Mouse (Mus musculus): ENCODE results near the gene Mnat1. TPM values are rescaled to one million over a fixed set of nuclear protein-coding genes. Genes with fewer than 3 reads are reported as not detected.

Gene Mnat1
- polyA plus RNA-seq, 1 experiment from 2014 or later, result 51.6 TPM

DNA sequence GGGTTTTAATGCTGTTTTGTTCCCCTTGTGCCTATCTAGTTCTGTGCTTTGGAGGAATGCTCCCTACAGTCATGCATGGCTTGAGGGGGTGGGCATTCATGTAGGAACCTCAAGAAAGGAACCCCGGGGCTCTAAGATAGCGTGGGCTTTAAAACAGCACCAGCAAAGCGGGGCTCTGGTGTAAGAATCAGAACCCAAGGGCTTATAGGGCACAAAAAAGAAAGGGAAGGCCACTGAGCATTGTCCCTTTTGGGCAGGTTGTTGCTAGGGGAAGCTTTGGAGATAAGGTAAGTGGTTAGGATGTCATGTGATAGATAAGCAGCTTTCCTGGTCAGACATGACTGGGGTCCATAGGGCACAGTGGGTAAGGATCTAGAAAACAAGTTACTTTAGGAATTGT is 165.1 kb downstream of the Mnat1 start:
- no peak for ATAC-seq (ENCODE audit: insufficient number of reproducible peaks, low FRiP score, low TSS enrichment, low read depth)
- Histone ChIP-seq H3K36me3 (ENCODE audit: control insufficient read depth, insufficient read depth, low read length) (no peaks in the 10 kb centered on the region), H3K9ac (ENCODE audit: low read length) (no peak overlapping the region), H3K4me1 (ENCODE audit: control insufficient read depth, insufficient read depth, low read length) (peaks cover 6% of the 10 kb centered on the region; the same call in 1 of the 2 replicates), H3K9me3 (ENCODE audit: control insufficient read depth, low read length) (no peaks in the 10 kb centered on the region), H3K4me3 (ENCODE audit: low read depth, low read length) (no peak overlapping the region), H3K4me2 (ENCODE audit: low read depth, severe bottlenecking) (no peak overlapping the region), H3K27ac (replicated peaks; ENCODE audit: low read depth, low read length) (no peak overlapping the region), H3K27me3 (ENCODE audit: control insufficient read depth, insufficient read depth, low read length) (no peaks in the 10 kb centered on the region)
- no peak for DNase-seq (ENCODE audit: low spot score)
- 98% methylated on average over 3 of the region's 3 CpGs for WGBS

DNA sequence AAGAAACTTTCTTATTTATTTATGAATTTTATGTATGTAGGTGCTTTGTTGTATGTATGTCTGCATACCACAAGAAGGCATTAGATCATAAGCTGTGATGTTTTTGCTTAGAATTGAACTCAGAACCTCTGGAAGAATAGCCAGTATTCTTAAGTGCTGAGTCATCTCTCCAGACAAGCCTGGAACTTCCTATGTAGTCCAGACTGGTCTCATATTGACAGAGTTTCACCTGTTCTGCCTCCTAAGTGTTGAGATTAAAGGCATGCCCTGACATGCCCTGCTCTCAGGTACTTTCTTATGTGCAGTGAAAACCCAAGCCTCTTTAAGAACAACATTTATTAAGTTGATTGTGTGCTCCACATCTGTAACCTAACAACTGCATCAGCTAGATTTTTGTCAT is 171.4 kb downstream of the Mnat1 start:
- Histone ChIP-seq H3K9me3 (ENCODE audit: control insufficient read depth, low read length) (no peaks in the 10 kb centered on the region), H3K9ac (ENCODE audit: low read length) (no peak overlapping the region), H3K4me1 (ENCODE audit: control insufficient read depth, insufficient read depth, low read length) (no peaks in the 10 kb centered on the region), H3K27me3 (ENCODE audit: control insufficient read depth, insufficient read depth, low read length) (no peaks in the 10 kb centered on the region), H3K36me3 (ENCODE audit: control insufficient read depth, insufficient read depth, low read length) (no peaks in the 10 kb centered on the region; the same call in 1 of the 2 replicates), H3K27ac (replicated peaks; ENCODE audit: low read depth, low read length) (no peak overlapping the region), H3K4me2 (ENCODE audit: low read depth, severe bottlenecking) (no peak overlapping the region), H3K4me3 (ENCODE audit: low read depth, low read length) (no peak overlapping the region)
- no peak for DNase-seq (ENCODE audit: low spot score)
- no peak for ATAC-seq (ENCODE audit: insufficient number of reproducible peaks, low FRiP score, low TSS enrichment, low read depth)

- 88% methylated on average over 11 of the region's 11 CpGs for WGBS
- Histone ChIP-seq H3K4me1 (ENCODE audit: control insufficient read depth, insufficient read depth, low read length) (no peaks in the 10 kb centered on the region), H3K27me3 (ENCODE audit: control insufficient read depth, insufficient read depth, low read length) (no peaks in the 10 kb centered on the region), H3K9ac (ENCODE audit: low read length) (no peak overlapping the region), H3K36me3 (ENCODE audit: control insufficient read depth, insufficient read depth, low read length) (no peaks in the 10 kb centered on the region; the same call in 1 of the 2 replicates), H3K9me3 (ENCODE audit: control insufficient read depth, low read length) (no peaks in the 10 kb centered on the region), H3K4me3 (ENCODE audit: low read depth, low read length) (no peak overlapping the region), H3K4me2 (ENCODE audit: low read depth, severe bottlenecking) (no peak overlapping the region), H3K27ac (replicated peaks; ENCODE audit: low read depth, low read length) (no peak overlapping the region)
- DNase-seq (ENCODE audit: low spot score) (no peak), ATAC-seq (ENCODE audit: insufficient number of reproducible peaks, low FRiP score, low TSS enrichment, low read depth) (no peak)
Measured at GRCm38 (mm10) chr12:73295505-73296140, 172.1 kb downstream of the Mnat1 start.

- no peaks in the 10 kb centered on the region for H3K4me1 ChIP-seq (ENCODE audit: control insufficient read depth, insufficient read depth, low read length)
- H3K27ac ChIP-seq (replicated peaks; ENCODE audit: low read depth, low read length), result no peak overlapping the region
- no peaks in the 10 kb centered on the region for H3K27me3 ChIP-seq (ENCODE audit: control insufficient read depth, insufficient read depth, low read length)
- no peak overlapping the region for H3K4me2 ChIP-seq (ENCODE audit: low read depth, severe bottlenecking)
- no peaks in the 10 kb centered on the region; the same call in 1 of the 2 replicates for H3K36me3 ChIP-seq (ENCODE audit: control insufficient read depth, insufficient read depth, low read length)
- H3K9ac ChIP-seq (ENCODE audit: low read length), result no peak overlapping the region
- no peak overlapping the region for H3K4me3 ChIP-seq (ENCODE audit: low read depth, low read length)
- no peak for DNase-seq (ENCODE audit: low spot score)
- H3K9me3 ChIP-seq (ENCODE audit: control insufficient read depth, low read length), result no peaks in the 10 kb centered on the region
- 91% methylated on average over 5 of the region's 5 CpGs for WGBS
- no peak for ATAC-seq (ENCODE audit: insufficient number of reproducible peaks, low FRiP score, low TSS enrichment, low read depth)
Measured at GRCm38 (mm10) chr12:73298621-73299020, 175.1 kb downstream of the Mnat1 start.

DNA sequence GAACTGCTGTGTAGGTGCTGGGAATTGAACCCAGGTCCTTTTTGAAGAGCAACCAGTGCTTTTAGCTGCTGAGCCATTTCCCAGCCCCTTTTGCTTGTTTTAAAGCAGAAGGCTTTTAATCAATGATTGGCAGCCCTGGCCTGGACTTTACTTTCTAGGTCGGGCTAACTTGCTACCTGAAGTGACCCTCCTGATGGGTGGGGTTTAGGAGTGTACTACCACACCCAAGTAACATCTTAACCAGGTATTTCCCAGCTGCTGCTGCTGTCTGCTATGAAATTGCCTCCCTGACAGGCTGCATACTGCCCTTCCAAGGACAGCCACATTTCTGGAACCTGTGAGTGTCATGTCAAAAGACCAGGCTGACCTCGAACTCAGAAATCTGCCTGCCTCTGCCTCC is 177.0 kb downstream of the Mnat1 start:
- no peaks in the 10 kb centered on the region for H3K27me3 ChIP-seq (ENCODE audit: control insufficient read depth, insufficient read depth, low read length)
- H3K4me1 ChIP-seq (ENCODE audit: control insufficient read depth, insufficient read depth, low read length), result no peaks in the 10 kb centered on the region
- WGBS, result 88% methylated on average over 2 of the region's 2 CpGs
- no peak overlapping the region for H3K4me3 ChIP-seq (ENCODE audit: low read depth, low read length)
- H3K9ac ChIP-seq (ENCODE audit: low read length), result no peak overlapping the region
- ATAC-seq (ENCODE audit: insufficient number of reproducible peaks, low FRiP score, low TSS enrichment, low read depth) (no peak), DNase-seq (ENCODE audit: low spot score) (no peak)
- no peaks in the 10 kb centered on the region for H3K9me3 ChIP-seq (ENCODE audit: control insufficient read depth, low read length)
- H3K27ac ChIP-seq (replicated peaks; ENCODE audit: low read depth, low read length), result no peak overlapping the region
- no peak overlapping the region for H3K4me2 ChIP-seq (ENCODE audit: low read depth, severe bottlenecking)
- H3K36me3 ChIP-seq (ENCODE audit: control insufficient read depth, insufficient read depth, low read length), result no peaks in the 10 kb centered on the region; the same call in 1 of the 2 replicates

DNA sequence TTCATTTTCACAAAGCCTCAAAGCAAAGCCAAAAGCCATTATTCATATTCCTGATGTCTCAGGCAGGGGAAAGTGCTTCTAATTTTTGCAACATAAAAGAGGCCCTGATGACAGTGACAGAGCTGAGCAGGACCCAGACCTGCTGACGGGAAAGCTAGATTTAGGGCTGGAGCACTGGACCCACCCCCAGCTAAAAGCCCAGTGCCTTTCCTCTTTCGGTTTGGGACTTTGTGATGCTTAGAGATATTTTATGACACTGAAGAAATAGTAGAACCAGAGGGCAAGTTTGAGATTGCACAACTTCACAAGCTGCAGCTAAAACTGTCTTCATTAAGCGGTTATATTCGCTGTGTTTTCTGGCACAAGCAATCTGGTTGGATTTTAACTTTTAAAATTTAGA is 181.1 kb downstream of the Mnat1 start:
- no peak overlapping the region for H3K4me3 ChIP-seq (ENCODE audit: low read depth, low read length)
- DNase-seq (ENCODE audit: low spot score), result no peak
- 83% methylated on average over 4 of the region's 4 CpGs for WGBS
- no peak overlapping the region for H3K9ac ChIP-seq (ENCODE audit: low read length)
- no peaks in the 10 kb centered on the region for H3K27me3 ChIP-seq (ENCODE audit: control insufficient read depth, insufficient read depth, low read length)
- no peaks in the 10 kb centered on the region for H3K9me3 ChIP-seq (ENCODE audit: control insufficient read depth, low read length)
- no peaks in the 10 kb centered on the region for H3K4me1 ChIP-seq (ENCODE audit: control insufficient read depth, insufficient read depth, low read length)
- no peak for ATAC-seq (ENCODE audit: insufficient number of reproducible peaks, low FRiP score, low TSS enrichment, low read depth)
- H3K4me2 ChIP-seq (ENCODE audit: low read depth, severe bottlenecking), result no peak overlapping the region
- H3K36me3 ChIP-seq (ENCODE audit: control insufficient read depth, insufficient read depth, low read length), result no peaks in the 10 kb centered on the region; the same call in 1 of the 2 replicates
- H3K27ac ChIP-seq (replicated peaks; ENCODE audit: low read depth, low read length), result no peak overlapping the region

DNA sequence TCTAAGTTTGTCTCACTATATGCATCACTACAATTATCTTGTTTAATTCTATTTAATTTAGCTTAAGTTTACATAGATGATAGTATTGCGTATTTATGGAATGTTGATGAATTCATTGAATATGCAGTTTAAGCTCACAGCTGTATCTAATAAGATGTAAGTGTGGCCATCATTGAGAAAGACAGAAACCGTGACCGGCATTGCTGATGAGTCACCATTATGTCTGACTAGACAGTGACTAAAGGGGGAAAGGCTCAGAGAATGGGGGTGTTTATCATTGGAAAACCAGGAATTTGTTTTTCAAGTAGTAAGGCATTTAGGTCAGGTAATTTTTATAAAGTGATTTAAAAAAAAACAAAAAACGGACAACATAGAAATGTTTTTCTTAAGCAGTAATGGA is 184.2 kb downstream of the Mnat1 start:
- no peaks in the 10 kb centered on the region for H3K4me1 ChIP-seq (ENCODE audit: control insufficient read depth, insufficient read depth, low read length)
- DNase-seq (ENCODE audit: low spot score) (no peak), ATAC-seq (ENCODE audit: insufficient number of reproducible peaks, low FRiP score, low TSS enrichment, low read depth) (no peak)
- no peak overlapping the region for H3K27ac ChIP-seq (replicated peaks; ENCODE audit: low read depth, low read length)
- no peaks in the 10 kb centered on the region for H3K36me3 ChIP-seq (ENCODE audit: control insufficient read depth, insufficient read depth, low read length)
- H3K9me3 ChIP-seq (ENCODE audit: control insufficient read depth, low read length), result no peaks in the 10 kb centered on the region
- H3K27me3 ChIP-seq (ENCODE audit: control insufficient read depth, insufficient read depth, low read length), result no peaks in the 10 kb centered on the region
- no peak overlapping the region for H3K9ac ChIP-seq (ENCODE audit: low read length)
- 90% methylated on average over 4 of the region's 4 CpGs for WGBS
- H3K4me3 ChIP-seq (ENCODE audit: low read depth, low read length), result no peak overlapping the region
- no peak overlapping the region for H3K4me2 ChIP-seq (ENCODE audit: low read depth, severe bottlenecking)

DNA sequence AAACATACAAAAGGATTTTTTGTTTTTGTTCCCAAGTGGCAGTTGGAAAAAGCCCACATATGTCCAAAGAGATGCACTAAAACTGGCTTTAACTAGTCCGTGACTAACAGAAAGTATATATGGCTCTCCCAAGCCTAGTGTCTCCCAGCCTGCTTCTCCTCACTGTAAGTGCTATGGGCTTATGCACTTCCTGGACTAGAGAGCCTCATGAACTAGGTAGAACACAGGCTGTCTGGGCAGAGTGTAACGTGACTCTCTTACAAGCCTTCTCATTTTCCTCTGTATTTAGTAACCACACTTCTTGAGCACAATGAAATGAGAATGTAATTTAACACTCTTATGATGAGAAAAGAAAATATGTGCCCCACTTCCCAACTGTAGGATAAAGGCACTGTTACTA is 185.2 kb downstream of the Mnat1 start:
- Histone ChIP-seq H3K9me3 (ENCODE audit: control insufficient read depth, low read length) (no peaks in the 10 kb centered on the region), H3K36me3 (ENCODE audit: control insufficient read depth, insufficient read depth, low read length) (no peaks in the 10 kb centered on the region), H3K4me2 (ENCODE audit: low read depth, severe bottlenecking) (no peak overlapping the region), H3K27me3 (ENCODE audit: control insufficient read depth, insufficient read depth, low read length) (no peaks in the 10 kb centered on the region), H3K27ac (replicated peaks; ENCODE audit: low read depth, low read length) (no peak overlapping the region), H3K4me3 (ENCODE audit: low read depth, low read length) (no peak overlapping the region), H3K4me1 (ENCODE audit: control insufficient read depth, insufficient read depth, low read length) (no peaks in the 10 kb centered on the region), H3K9ac (ENCODE audit: low read length) (no peak overlapping the region)
- no peak for DNase-seq (ENCODE audit: low spot score)
- 76% methylated on average over 2 of the region's 2 CpGs for WGBS
- no peak for ATAC-seq (ENCODE audit: insufficient number of reproducible peaks, low FRiP score, low TSS enrichment, low read depth)
